Mouse (Mus musculus): ENCODE results near the gene Gpd2.

Gene Gpd2

GRCm38 (mm10) chr2:57397727-57398126 lies 160.3 kb downstream of the Gpd2 start:
- DNase-seq: peak; percentile 38

GRCm38 (mm10) chr2:57407414-57408019 lies 170.1 kb downstream of the Gpd2 start:
- no peak for DNase-seq

- peak; percentile 58 for DNase-seq
Measured at GRCm38 (mm10) chr2:57408413-57408812, 171.0 kb downstream of the Gpd2 start.

GRCm38 (mm10) chr2:57411551-57411950 lies 174.1 kb downstream of the Gpd2 start:
- no peak for DNase-seq

GRCm38 (mm10) chr2:57414550-57415160 lies 177.2 kb downstream of the Gpd2 start:
- DNase-seq: no peak

GRCm38 (mm10) chr2:57416711-57417110 lies 179.3 kb downstream of the Gpd2 start:
- DNase-seq: no peak

All from cerebellum, adult 9-10 months (tissue).